Mouse (Mus musculus): Measurements from ENCODE around the gene Exoc3.

GRCm38 (mm10) chr13:74220659-74221058 lies 12.1 kb upstream of the Exoc3 start:
- no peak for TF ChIP-seq CTCF (IDR thresholded peaks at IDR 0.05; ENCODE audit: borderline replicate concordance, insufficient read depth, low read length)
- no peak for TF ChIP-seq POLR2A (IDR thresholded peaks at IDR 0.05; ENCODE audit: low read depth, low read length)
